Mouse (Mus musculus): ENCODE measurements around the gene Fry. TPM values are rescaled to one million over a fixed set of nuclear protein-coding genes. Genes with fewer than 3 reads are reported as not detected.

Gene Fry
- total RNA-seq, 2 experiments from 2014 or later = 73.5 to 85.7 TPM

- H3K4me3 ChIP-seq = no peak overlapping the region
- no peak for DNase-seq
- no peak overlapping the region for H3K27ac ChIP-seq
- no peak for TF ChIP-seq CTCF (IDR thresholded peaks at IDR 0.05)
- intact Hi-C loops (cut with DNase I) = loop anchor here (5.0 kb wide), 1 partner anchor 43 kb away; no protein-coding TSS in a partner anchor
These were observed 3.7 kb upstream of the Fry start for GRCm38 (mm10) chr5:150114778-150115177.

- intact Hi-C loops (cut with DNase I) = loop anchor here (5.0 kb wide), 1 partner anchor 42 kb away; no protein-coding TSS in a partner anchor
- peak overlapping the region; percentile 57 for H3K4me3 ChIP-seq
- peak overlapping the region; percentile 58 for H3K27ac ChIP-seq
- peak; percentile 47 for DNase-seq
- no peak for TF ChIP-seq CTCF (IDR thresholded peaks at IDR 0.05)
These were observed 3.0 kb upstream of the Fry start for GRCm38 (mm10) chr5:150115271-150116092.

- TF ChIP-seq CTCF (IDR thresholded peaks at IDR 0.05) = no peak
- Histone ChIP-seq H3K27ac (peak overlapping the region; percentile 58), H3K4me3 (peak overlapping the region; percentile 57)
- no peak for DNase-seq
- intact Hi-C loops (cut with DNase I) = loop anchor here (5.0 kb wide), 1 partner anchor 41 kb away; no protein-coding TSS in a partner anchor
These were observed 2.1 kb upstream of the Fry start for GRCm38 (mm10) chr5:150116216-150116905.

GRCm38 (mm10) chr5:150116906-150117216 lies 1.6 kb upstream of the Fry start:
- peak; percentile 55 for TF ChIP-seq CTCF (IDR thresholded peaks at IDR 0.05)
- intact Hi-C loops (cut with DNase I) = loop anchor here (5.0 kb wide), 1 partner anchor 40 kb away; no protein-coding TSS in a partner anchor
- Histone ChIP-seq H3K4me3 (no peak overlapping the region), H3K27ac (no peak overlapping the region)
- no peak for DNase-seq

- Histone ChIP-seq H3K27ac (peak overlapping the region; percentile 84), H3K4me3 (peak overlapping the region; percentile 87)
- DNase-seq = no peak
- TF ChIP-seq CTCF (IDR thresholded peaks at IDR 0.05) = no peak
- intact Hi-C loops (cut with DNase I) = loop anchor here (5.0 kb wide), 1 partner anchor 39 kb away; no protein-coding TSS in a partner anchor
These were observed 356 bp upstream of the Fry start for GRCm38 (mm10) chr5:150118124-150118454.

GRCm38 (mm10) chr5:150120676-150121075 lies 2.2 kb downstream of the Fry start:
- TF ChIP-seq CTCF (IDR thresholded peaks at IDR 0.05) = no peak
- Histone ChIP-seq H3K4me3 (no peak overlapping the region), H3K27ac (no peak overlapping the region)
- intact Hi-C loops (cut with DNase I) = no loop called here
- no peak for DNase-seq

GRCm38 (mm10) chr5:150122095-150122494 lies 3.6 kb downstream of the Fry start:
- intact Hi-C loops (cut with DNase I) = no loop called here
- no peak for TF ChIP-seq CTCF (IDR thresholded peaks at IDR 0.05)
- Histone ChIP-seq H3K27ac (no peak overlapping the region; the same call in 1 of the 2 replicates), H3K4me3 (no peak overlapping the region)
- no peak for DNase-seq

- TF ChIP-seq CTCF (IDR thresholded peaks at IDR 0.05) = no peak
- DNase-seq = no peak
- intact Hi-C loops (cut with DNase I) = no loop called here
- Histone ChIP-seq H3K27ac (no peak overlapping the region; the same call in 1 of the 2 replicates), H3K4me3 (no peak overlapping the region)
These were observed 4.1 kb downstream of the Fry start for GRCm38 (mm10) chr5:150122571-150122970.

GRCm38 (mm10) chr5:150125920-150126319 lies 7.5 kb downstream of the Fry start:
- TF ChIP-seq CTCF (IDR thresholded peaks at IDR 0.05) = no peak
- H3K27ac ChIP-seq = no peak overlapping the region
- H3K4me3 ChIP-seq = no peak overlapping the region
- intact Hi-C loops (cut with DNase I) = no loop called here
- no peak for DNase-seq

- intact Hi-C loops (cut with DNase I) = no loop called here
- H3K4me3 ChIP-seq = no peak overlapping the region
- no peak for TF ChIP-seq CTCF (IDR thresholded peaks at IDR 0.05)
- DNase-seq = no peak
- no peak overlapping the region for H3K27ac ChIP-seq
These were observed 10.0 kb downstream of the Fry start for GRCm38 (mm10) chr5:150128432-150128831.

GRCm38 (mm10) chr5:150130144-150130543 lies 11.7 kb downstream of the Fry start:
- DNase-seq = no peak
- Histone ChIP-seq H3K27ac (no peak overlapping the region), H3K4me3 (no peak overlapping the region)
- intact Hi-C loops (cut with DNase I) = no loop called here
- no peak for TF ChIP-seq CTCF (IDR thresholded peaks at IDR 0.05)

GRCm38 (mm10) chr5:150131166-150131565 lies 12.7 kb downstream of the Fry start:
- no peak overlapping the region for H3K27ac ChIP-seq
- no peak for TF ChIP-seq CTCF (IDR thresholded peaks at IDR 0.05)
- H3K4me3 ChIP-seq = no peak overlapping the region
- no peak for DNase-seq
- intact Hi-C loops (cut with DNase I) = no loop called here

- H3K4me3 ChIP-seq = no peak overlapping the region
- H3K27ac ChIP-seq = no peak overlapping the region
- no peak for TF ChIP-seq CTCF (IDR thresholded peaks at IDR 0.05)
- no peak for DNase-seq
- intact Hi-C loops (cut with DNase I) = no loop called here
These were observed 16.2 kb downstream of the Fry start for GRCm38 (mm10) chr5:150134651-150135050.
